Mouse (Mus musculus) stomach, postnatal 0 days (tissue): ENCODE data around the gene Ankmy1. TPM values are rescaled to one million over a fixed set of nuclear protein-coding genes. Genes with fewer than 3 reads are reported as not detected.

Experiments used
- ATAC-seq: fragments of 200-750 bp; cut with Nextera tagmentation; 2 replicates; pipeline ENCODE4 v1.8.0; 2017; ENCODE audit not compliant: low FRiP score, low TSS enrichment
- DNase-seq: peaks from one replicate; pipeline ENCODE4 v3.0.0-alpha.2; 2016; ENCODE audit warnings: low spot score
- H3K27ac ChIP-seq: fragments of 300-500 bp; sonication (generic); replicated peaks from 2 replicates; pipeline ENCODE4 v1.5.1; 2014; ENCODE audit warnings: mild to moderate bottlenecking, control low read depth
- H3K27me3 ChIP-seq: fragments of 300-500 bp; sonication (generic); 2 replicates; pipeline ENCODE4 v1.6.1; 2014; ENCODE audit warnings: low read length; ENCODE audit not compliant: control insufficient read depth, insufficient read depth
- H3K36me3 ChIP-seq: fragments of 300-500 bp; sonication (generic); 2 replicates; pipeline ENCODE4 v1.6.1; 2014; ENCODE audit warnings: low read length, mixed read lengths; ENCODE audit not compliant: control insufficient read depth, insufficient read depth
- H3K4me1 ChIP-seq: fragments of 300-500 bp; sonication (generic); replicated peaks from 2 replicates; pipeline ENCODE4 v1.6.1; 2014; ENCODE audit warnings: antibody characterized with exemption; ENCODE audit not compliant: control insufficient read depth, insufficient read depth
- H3K4me2 ChIP-seq: fragments of 300-500 bp; sonication (generic); replicated peaks from 2 replicates; pipeline ENCODE4 v1.6.1; 2014; ENCODE audit warnings: low read depth, mild to moderate bottlenecking, control low read depth, moderate library complexity
- H3K4me3 ChIP-seq: fragments of 300-500 bp; sonication (generic); 2 replicates; pipeline ENCODE4 v1.5.1; 2014; ENCODE audit warnings: low read depth, low read length, control low read depth
- H3K9ac ChIP-seq: fragments of 300-500 bp; sonication (generic); 2 replicates; pipeline ENCODE4 v1.6.1; 2014; ENCODE audit warnings: mild to moderate bottlenecking, low read length, control low read depth, mixed read lengths
- H3K9me3 ChIP-seq: fragments of 300-500 bp; sonication (generic); 2 replicates; pipeline ENCODE4 v1.6.1; 2016; ENCODE audit warnings: low read length; ENCODE audit not compliant: control insufficient read depth
- CTCF ChIP-seq: IDR thresholded peaks from 2 replicates; pipeline ENCODE4 v1.5.1; 2016; ENCODE audit warnings: antibody characterized with exemption, low read depth, mild to moderate bottlenecking, moderate library complexity
- EP300 ChIP-seq: optimal IDR thresholded peaks from 2 replicates; pipeline ENCODE3; 2016; ENCODE audit warnings: antibody characterized with exemption
- WGBS: fragments of 180-500 bp; shearing (Covaris S2); extraction: QIAGEN DNeasy Blood & Tissue Kit; methylation state at CpG from one replicate; pipeline ENCODE4 v1.1.7; 2014; 5-methylcytosine and 5-hydroxymethylcytosine counted together
- polyA plus RNA-seq: library from polyadenylated mRNA; unstranded; fragments of >200 nt; fragmentation: Nextera tagmentation; extraction: Ambion mirVana; gene quantifications from 2 replicates; pipeline ENCODE4 v1.2.1, GENCODE M21; 2015

Gene Ankmy1
- polyA plus RNA-seq, 1 experiment from 2014 or later = 0.16 TPM

DNA sequence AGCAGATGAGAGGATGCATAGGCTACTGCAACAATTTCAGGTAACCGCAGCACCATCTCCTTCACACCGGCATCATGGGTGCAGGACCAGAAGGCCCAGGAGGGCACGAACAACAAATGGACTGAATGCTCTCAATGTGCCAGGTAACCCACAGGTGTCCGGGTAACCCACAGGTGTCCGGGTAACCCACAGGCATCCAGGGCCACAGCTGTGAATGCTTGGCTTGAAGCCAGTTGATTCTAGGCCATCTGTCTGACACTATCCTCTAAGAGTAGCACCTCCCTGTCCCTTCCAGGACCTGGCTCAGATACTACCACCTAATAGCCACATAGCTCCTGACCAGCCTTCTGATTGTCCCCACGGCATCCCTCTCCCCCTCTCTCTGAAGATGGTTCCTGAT lies 20.7 kb downstream of the Ankmy1 start:
- H3K9me3 ChIP-seq = no peaks in the 10 kb centered on the region
- DNase-seq (no peak), ATAC-seq (no peak)
- no peak for TF ChIP-seq CTCF
- no peak for TF ChIP-seq EP300
- 84% methylated on average over 6 of the region's 6 CpGs for WGBS
- H3K9ac ChIP-seq = no peak overlapping the region
- H3K36me3 ChIP-seq = no peaks in the 10 kb centered on the region
- H3K27ac ChIP-seq = no peak overlapping the region
- no peaks in the 10 kb centered on the region for H3K27me3 ChIP-seq
- no peaks in the 10 kb centered on the region for H3K4me1 ChIP-seq
- H3K4me3 ChIP-seq = no peak overlapping the region
- no peak overlapping the region for H3K4me2 ChIP-seq

DNA sequence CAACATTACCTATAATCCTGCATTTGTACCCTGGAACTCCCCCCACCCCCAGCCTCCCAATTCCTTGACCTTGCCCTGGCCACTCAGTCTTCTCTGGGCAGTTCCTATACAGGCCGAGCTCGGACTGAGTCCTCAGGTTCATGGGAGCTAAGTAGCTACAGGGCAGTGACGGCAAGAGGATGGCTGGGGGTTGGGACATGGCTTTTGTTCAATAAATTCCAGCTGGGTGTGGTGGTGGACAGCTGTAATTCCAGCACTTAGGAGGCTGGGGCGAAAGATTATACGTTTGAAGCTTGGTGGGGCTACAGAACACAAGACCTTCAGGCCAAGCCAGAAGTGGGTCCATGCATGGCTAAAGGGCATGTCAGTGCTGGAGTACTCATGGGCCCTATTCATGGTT lies 22.6 kb downstream of the Ankmy1 start:
- no peak for TF ChIP-seq EP300
- TF ChIP-seq CTCF = no peak
- Histone ChIP-seq H3K4me2 (no peak overlapping the region), H3K9me3 (no peaks in the 10 kb centered on the region), H3K4me1 (no peaks in the 10 kb centered on the region), H3K27ac (no peak overlapping the region), H3K36me3 (no peaks in the 10 kb centered on the region), H3K27me3 (no peaks in the 10 kb centered on the region), H3K9ac (no peak overlapping the region), H3K4me3 (no peak overlapping the region)
- WGBS = 69% methylated on average over 5 of the region's 5 CpGs
- ATAC-seq (no peak), DNase-seq (no peak)

DNA sequence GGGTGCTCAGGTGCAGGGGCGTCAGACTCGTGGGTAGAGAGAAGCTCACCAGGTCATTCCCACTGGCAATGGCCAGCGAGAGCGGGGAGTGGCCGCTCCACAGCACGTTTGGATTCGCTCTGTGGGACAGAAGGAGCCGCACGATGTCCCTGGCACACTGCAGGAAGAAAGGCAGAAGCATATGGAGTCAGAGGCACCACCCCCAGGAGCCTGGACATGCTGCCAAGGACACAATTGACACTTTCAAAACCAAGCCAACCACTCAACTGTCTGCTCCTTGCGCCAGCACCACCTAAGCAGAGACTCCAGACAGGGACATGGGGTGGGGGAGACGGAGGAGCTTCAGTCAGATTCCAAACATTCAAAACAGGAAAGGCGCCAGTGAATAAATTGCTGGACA lies 23.4 kb downstream of the Ankmy1 start:
- DNase-seq = no peak
- 82% methylated on average over 12 of the region's 12 CpGs for WGBS

DNA sequence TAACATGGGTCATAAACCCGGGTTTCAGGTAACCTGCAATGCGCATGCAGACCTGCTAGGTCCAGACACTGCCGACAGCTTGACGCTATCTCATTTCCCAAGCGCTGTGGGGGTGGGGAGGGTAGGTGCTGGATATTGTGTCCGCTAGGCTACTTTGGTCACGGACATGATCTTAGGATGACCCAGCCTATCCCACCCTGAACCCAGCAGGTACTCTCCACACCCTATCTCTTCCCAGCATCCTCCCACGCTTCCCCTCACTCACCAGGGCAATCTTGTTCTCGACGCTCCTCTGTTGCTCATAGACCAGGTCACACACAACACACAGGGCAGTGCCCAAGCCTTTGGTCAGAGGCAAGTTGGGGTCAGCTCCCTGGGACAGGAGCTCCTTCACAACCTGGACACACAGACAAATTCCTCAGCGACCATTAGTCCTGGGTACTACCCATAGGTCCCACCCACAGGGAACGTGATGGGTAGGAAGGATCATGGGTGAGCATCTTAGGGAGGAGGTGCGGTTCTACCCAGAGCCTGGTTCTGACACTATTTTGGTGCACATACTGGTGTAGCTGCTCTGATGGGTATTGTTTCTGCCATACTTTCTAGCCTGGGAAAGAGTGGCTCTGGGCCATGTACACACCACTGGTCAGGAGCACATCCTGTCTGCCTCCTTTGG lies 24.5 kb downstream of the Ankmy1 start:
- Histone ChIP-seq H3K9me3 (no peaks in the 10 kb centered on the region), H3K27ac (no peak overlapping the region), H3K36me3 (no peaks in the 10 kb centered on the region), H3K9ac (no peak overlapping the region), H3K27me3 (no peaks in the 10 kb centered on the region), H3K4me3 (no peak overlapping the region), H3K4me2 (no peak overlapping the region), H3K4me1 (no peaks in the 10 kb centered on the region)
- no peak for ATAC-seq
- WGBS = 85% methylated on average over 13 of the region's 13 CpGs
- TF ChIP-seq EP300 (no peak), CTCF (no peak)
- DNase-seq = no peak

More for the DNA sequence above, 23.4 kb downstream of the Ankmy1 start:
- Histone ChIP-seq H3K9ac (no peak overlapping the region), H3K27me3 (no peaks in the 10 kb centered on the region), H3K9me3 (no peaks in the 10 kb centered on the region), H3K36me3 (no peaks in the 10 kb centered on the region), H3K4me2 (no peak overlapping the region), H3K4me3 (no peak overlapping the region), H3K4me1 (no peaks in the 10 kb centered on the region), H3K27ac (no peak overlapping the region)
- no peak for TF ChIP-seq EP300
- ATAC-seq = no peak

DNA sequence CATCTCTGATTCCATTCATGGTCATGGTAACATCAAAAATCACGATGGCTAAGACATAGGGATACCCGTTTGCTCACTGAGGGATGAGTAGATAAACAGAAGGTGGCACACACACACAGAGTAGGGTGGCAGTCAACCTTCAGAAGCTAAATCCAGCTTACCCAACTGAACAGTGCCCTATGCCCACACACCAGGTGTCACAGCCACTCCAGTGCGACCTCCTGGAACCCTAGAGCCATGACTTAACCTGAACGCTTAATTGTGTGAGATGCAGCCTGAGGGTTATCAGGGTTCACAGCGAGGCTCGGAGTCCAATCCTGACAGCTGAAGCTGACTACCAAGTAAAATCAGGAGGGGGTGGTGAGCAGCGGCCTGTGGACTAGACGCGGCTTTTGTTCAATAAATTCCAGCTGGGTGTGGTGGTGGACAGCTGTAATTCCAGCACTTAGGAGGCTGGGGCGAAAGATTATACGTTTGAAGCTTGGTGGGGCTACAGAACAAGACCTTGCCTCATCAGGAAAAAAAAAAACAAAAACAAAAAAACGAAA lies 25.2 kb downstream of the Ankmy1 start:
- Histone ChIP-seq H3K9me3 (no peaks in the 10 kb centered on the region), H3K4me2 (no peak overlapping the region), H3K4me1 (no peaks in the 10 kb centered on the region), H3K27me3 (no peaks in the 10 kb centered on the region), H3K4me3 (no peak overlapping the region), H3K27ac (no peak overlapping the region), H3K9ac (no peak overlapping the region), H3K36me3 (no peaks in the 10 kb centered on the region)
- DNase-seq (no peak), ATAC-seq (no peak)
- TF ChIP-seq EP300 = no peak
- TF ChIP-seq CTCF = no peak
- 49% methylated on average over 12 of the region's 12 CpGs for WGBS

DNA sequence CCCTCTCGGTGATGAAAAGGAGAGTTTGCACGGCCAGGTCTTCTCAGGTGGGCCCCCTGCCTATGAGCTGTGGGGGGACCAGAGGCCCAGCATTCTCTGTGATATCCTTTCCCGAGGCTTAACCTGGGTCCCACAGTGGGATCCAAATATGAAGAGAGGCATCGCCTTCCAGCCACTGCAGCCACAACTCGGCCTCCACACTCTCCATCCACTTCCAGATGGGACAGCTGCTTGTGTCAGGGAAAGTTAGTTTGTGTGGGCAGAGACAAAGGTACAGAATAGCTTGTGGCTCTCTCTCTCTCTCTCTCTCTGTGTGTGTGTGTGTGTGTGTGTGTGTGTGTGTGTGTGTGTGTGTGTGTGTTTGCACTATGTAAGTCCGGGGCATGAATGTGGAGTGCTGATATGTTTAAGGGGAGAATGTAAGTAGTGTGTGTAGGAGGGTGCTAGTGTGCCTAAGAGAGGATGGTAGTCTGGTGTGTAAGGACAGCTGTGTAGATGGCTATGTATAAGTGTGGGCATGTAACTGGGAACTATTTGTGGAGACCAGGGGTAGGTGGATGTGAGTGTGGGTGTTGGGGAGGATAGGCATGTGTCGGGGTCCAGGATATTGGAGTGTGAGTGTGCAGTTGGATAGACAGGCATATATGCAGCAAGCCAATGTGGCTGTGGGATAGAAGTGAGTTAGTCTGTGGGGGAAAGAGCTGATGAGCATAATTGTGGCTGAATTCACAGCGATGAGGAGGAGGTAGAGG lies 27.2 kb downstream of the Ankmy1 start:
- 67% methylated on average over 8 of the region's 8 CpGs for WGBS
- TF ChIP-seq CTCF (no peak), EP300 (no peak)
- no peak for ATAC-seq

More for the DNA sequence above, 27.2 kb downstream of the Ankmy1 start:
- no peak overlapping the region for H3K4me3 ChIP-seq
- no peak overlapping the region for H3K4me2 ChIP-seq
- no peaks in the 10 kb centered on the region for H3K27me3 ChIP-seq
- H3K27ac ChIP-seq = no peak overlapping the region
- H3K9me3 ChIP-seq = no peaks in the 10 kb centered on the region
- no peak overlapping the region for H3K9ac ChIP-seq
- DNase-seq = no peak
- no peaks in the 10 kb centered on the region for H3K36me3 ChIP-seq
- no peaks in the 10 kb centered on the region for H3K4me1 ChIP-seq
